ENCODE assay signal across 20 mouse cellular contexts in genomic region chr17:80014361-80014809, GRCm38 (mm10). TPM values are rescaled to one million over a fixed set of nuclear protein-coding genes. Genes with fewer than 3 reads are reported as not detected.
DNase-seq lines count a peak whose midpoint lies in the region; ATAC-seq lines count a peak whose summit lies in the region.
"Had no signal": no experiment of that assay in that cellular context is flagged by ENCODE, and none has a peak within 500 bp of the region (broad histone marks: within the 10 kb centered on the region; RNA-seq: fewer than 3 reads in every experiment).

No protein-coding gene starts in this region.

- no peaks in the 10 kb centered on the region for H3K36me3 ChIP-seq in liver, embryonic 16.5 days (ENCODE audit: control insufficient read depth, insufficient read depth)
- no peaks in the 10 kb centered on the region for H3K36me3 ChIP-seq in hindbrain, embryonic 14.5 days (replicated peaks; ENCODE audit: control insufficient read depth, insufficient read depth)
- H3K36me3 ChIP-seq: heart, embryonic 13.5 days; limb, embryonic 10.5 days; neural tube, embryonic 12.5 days had no signal

- no peak overlapping the region for H3K27ac ChIP-seq in liver, embryonic 16.5 days (ENCODE audit: low read length)
- no peak overlapping the region for H3K27ac ChIP-seq in hindbrain, embryonic 14.5 days
- H3K27ac ChIP-seq: forebrain, embryonic 13.5 days; heart, embryonic 13.5 days; layer of hippocampus, adult 2 months; limb, embryonic 10.5 days; neural tube, embryonic 12.5 days had no signal

- peak; percentile 45 for DNase-seq in layer of hippocampus, adult 9-11 months
- DNase-seq in layer of hippocampus, adult 11-12 months (ENCODE audit: low spot score): no peak
- peak; percentile 59 for DNase-seq in brain, adult 2 months (ENCODE audit: low read depth, low spot score)
- no peak for DNase-seq in lung, postnatal 14 days
- DNase-seq in lung, postnatal 36 days: no peak
- DNase-seq in hindbrain, embryonic 14.5 days (ENCODE audit: low spot score): no peak
- DNase-seq: adrenal gland, postnatal 10 days; cerebellum, adult 11-12 months; cerebellum, postnatal 36 days; kidney, adult 11 months; lung, adult 18-20 months had no signal

- H3K4me1 ChIP-seq in liver, embryonic 16.5 days (ENCODE audit: control insufficient read depth, low read depth, low read length): peaks cover 38% of the 10 kb centered on the region
- no peaks in the 10 kb centered on the region for H3K4me1 ChIP-seq in hindbrain, embryonic 14.5 days (replicated peaks; ENCODE audit: control insufficient read depth, insufficient read depth, low read length)

- no peak overlapping the region for H3K9ac ChIP-seq in liver, embryonic 16.5 days (ENCODE audit: low read depth, low read length)
- H3K9ac ChIP-seq in hindbrain, embryonic 14.5 days: no peak overlapping the region
- H3K9ac ChIP-seq: forebrain, embryonic 13.5 days; heart, embryonic 13.5 days; neural tube, embryonic 12.5 days had no signal

- no peaks in the 10 kb centered on the region for H3K9me3 ChIP-seq in liver, embryonic 16.5 days (replicated peaks; ENCODE audit: control insufficient read depth, low read length)
- H3K9me3 ChIP-seq in hindbrain, embryonic 14.5 days (ENCODE audit: control insufficient read depth, low read length): no peaks in the 10 kb centered on the region
- H3K9me3 ChIP-seq: forebrain, embryonic 13.5 days; heart, embryonic 13.5 days; limb, embryonic 10.5 days; neural tube, embryonic 12.5 days had no signal

- H3K4me3 ChIP-seq in liver, embryonic 16.5 days (ENCODE audit: low read depth, low read length): peak overlapping the region; percentile 25; the same call in 1 of the 2 replicates
- H3K4me3 ChIP-seq in hindbrain, embryonic 14.5 days (replicated peaks; ENCODE audit: low read length): no peak overlapping the region
- H3K4me3 ChIP-seq: forebrain, embryonic 13.5 days; heart, embryonic 13.5 days; layer of hippocampus, adult 2 months; limb, embryonic 10.5 days; neural tube, embryonic 12.5 days had no signal

- no peaks in the 10 kb centered on the region for H3K27me3 ChIP-seq in liver, embryonic 16.5 days (ENCODE audit: control insufficient read depth, insufficient read depth, low read depth, low read length)
- no peaks in the 10 kb centered on the region for H3K27me3 ChIP-seq in hindbrain, embryonic 14.5 days (ENCODE audit: control insufficient read depth, insufficient read depth, low read length)
- H3K27me3 ChIP-seq: forebrain, embryonic 13.5 days; heart, embryonic 13.5 days; neural tube, embryonic 12.5 days had no signal

- peak; percentile 62 for ATAC-seq in erythroblast, adult 5-6 weeks (replicated peaks; ENCODE audit: low FRiP score, poor library complexity, severe bottlenecking)
- peak; percentile 86 for ATAC-seq in liver, embryonic 16.5 days (ENCODE audit: low read depth)
- no peak for ATAC-seq in hindbrain, embryonic 14.5 days (ENCODE audit: low FRiP score)
- ATAC-seq: activated CD4-positive, CD25-positive, alpha-beta regulatory T cell, adult 4 months; forebrain, embryonic 13.5 days had no signal

- 26% methylated on average over 8 of the region's 8 CpGs for WGBS in liver, embryonic 16.5 days (ENCODE audit: insufficient replicate concordance)
- 88% methylated on average over 8 of the region's 8 CpGs for WGBS in hindbrain, embryonic 14.5 days

- H3K4me2 ChIP-seq in liver, embryonic 16.5 days (ENCODE audit: low read depth, low read length): peak overlapping the region; percentile 54
- H3K4me2 ChIP-seq in hindbrain, embryonic 14.5 days (replicated peaks): no peak overlapping the region
- H3K4me2 ChIP-seq: forebrain, embryonic 13.5 days; heart, embryonic 13.5 days; midbrain, embryonic 11.5 days; neural tube, embryonic 12.5 days had no signal

RNA-seq across cellular contexts. Expression of gene Hnrnpll, which starts 47.7 kb away (rescaled TPM):
- 32.6 and 37.1 TPM in 2 replicates for total RNA-seq in erythroblast, adult 5-6 weeks (2015; ENCODE audit: low replicate concordance)
- total RNA-seq in erythroblast, adult 5-6 weeks (2017; ENCODE audit: low replicate concordance): 24.6 and 31.1 TPM in 2 replicates
- polyA plus RNA-seq in liver, embryonic 16.5 days (2015; fragmentation: Nextera tagmentation; extraction: Ambion mirVana): 17.2 and 17.7 TPM in 2 replicates
- polyA plus RNA-seq in hindbrain, embryonic 14.5 days (2014; fragmentation: Nextera tagmentation; extraction: Ambion mirVana): 62.7 and 75.2 TPM in 2 replicates

Comparison
In these comparisons a context has a peak if more than half of its experiments do, and no peak if none do; other contexts are left out.
1. DNase-seq: peak in layer of hippocampus, adult 9-11 months (single experiment) and brain, adult 2 months (single experiment); none in layer of hippocampus, adult 11-12 months (single experiment), lung, postnatal 14 days (single experiment), lung, postnatal 36 days (single experiment) and hindbrain, embryonic 14.5 days (single experiment).